In the genomic region with DNA sequence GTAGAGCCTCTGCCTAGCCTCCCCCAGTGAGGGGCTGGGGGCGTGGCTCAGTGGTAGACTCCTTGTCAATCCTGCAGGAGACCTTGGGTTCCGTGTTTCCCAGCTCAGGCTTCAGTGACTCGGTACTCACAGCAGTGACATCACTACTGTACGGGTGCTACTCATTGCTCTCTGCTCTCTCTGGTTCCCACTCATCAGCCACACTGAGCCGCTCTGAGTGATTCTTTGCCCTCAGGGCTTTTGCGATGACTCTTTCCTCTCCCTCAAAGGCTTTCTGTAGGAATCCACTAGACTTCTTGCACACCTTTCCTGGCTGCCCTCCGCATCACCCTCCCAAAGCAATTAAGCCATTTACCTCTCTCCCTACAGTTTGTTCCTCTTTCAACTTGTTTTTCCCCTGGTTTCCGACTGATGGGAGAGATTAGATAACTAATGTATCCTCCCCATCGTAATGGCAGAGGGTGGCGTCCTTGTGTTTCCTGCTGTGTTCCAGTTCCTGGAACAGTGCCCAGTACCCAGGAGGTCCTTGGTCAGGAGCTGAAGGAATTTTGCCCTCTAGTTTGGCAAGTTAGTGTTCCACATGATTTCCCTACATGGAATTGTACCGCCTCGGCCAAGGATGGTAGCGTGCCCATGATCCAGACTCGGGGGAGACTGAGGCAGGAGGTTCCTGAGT, we compare ENCODE assay signal across 10 mouse cellular contexts. TPM values are rescaled to one million over a fixed set of nuclear protein-coding genes. Genes with fewer than 3 reads are reported as not detected.
DNase-seq lines count a peak whose midpoint lies in the region; ATAC-seq and TF ChIP-seq lines count a peak whose summit lies in the region.
"Had no signal": no experiment of that assay in that cellular context is flagged by ENCODE, and none has a peak within 500 bp of the region (broad histone marks: within the 10 kb centered on the region; RNA-seq: fewer than 3 reads in every experiment).

No protein-coding gene starts in this region.

- H3K36me3 ChIP-seq in liver, embryonic 15.5 days (replicated peaks), result no peaks in the 10 kb centered on the region
- no peaks in the 10 kb centered on the region for H3K36me3 ChIP-seq in small intestine, adult 2 months (ENCODE audit: control insufficient read depth, insufficient read depth, low read length)
- no peaks in the 10 kb centered on the region for H3K36me3 ChIP-seq in forebrain, postnatal 0 days (ENCODE audit: insufficient read depth)
- H3K36me3 ChIP-seq: limb, embryonic 12.5 days had no signal

- H3K4me1 ChIP-seq in liver, embryonic 15.5 days (replicated peaks), result peaks cover 18% of the 10 kb centered on the region; the same call in 1 of the 2 replicates
- H3K4me1 ChIP-seq in embryonic fibroblast, embryonic 13.5 days (ENCODE audit: control insufficient read depth, insufficient read depth, low read length), result peaks cover 15% of the 10 kb centered on the region
- H3K4me1 ChIP-seq in small intestine, adult 2 months (ENCODE audit: control insufficient read depth, insufficient read depth, insufficient read length, low read length), result peaks cover 25% of the 10 kb centered on the region
- no peaks in the 10 kb centered on the region for H3K4me1 ChIP-seq in forebrain, postnatal 0 days (ENCODE audit: insufficient read depth)

- no peak overlapping the region for H3K9ac ChIP-seq in liver, embryonic 15.5 days
- H3K9ac ChIP-seq in forebrain, postnatal 0 days, result no peak overlapping the region
- H3K9ac ChIP-seq: limb, embryonic 12.5 days had no signal

- no peak for TF ChIP-seq CTCF in embryonic fibroblast, embryonic 13.5 days (IDR thresholded peaks at IDR 0.05; ENCODE audit: borderline replicate concordance, insufficient read depth, low read length)
- no peak for TF ChIP-seq CTCF in small intestine, adult 2 months (IDR thresholded peaks at IDR 0.05; ENCODE audit: extremely low read depth, insufficient read length, insufficient replicate concordance, low read depth, low read length)
- no peak for TF ChIP-seq CTCF in forebrain, postnatal 0 days (IDR thresholded peaks at IDR 0.05; ENCODE audit: low read depth)

- H3K4me2 ChIP-seq in liver, embryonic 15.5 days, result 0 out of 2 replicates have a peak overlapping the region, but pooled peaks have one; percentile 18
- no peak overlapping the region for H3K4me2 ChIP-seq in forebrain, postnatal 0 days (ENCODE audit: low read depth)

- no peak for DNase-seq in liver
- DNase-seq in kidney, postnatal 10 days, result peak; percentile 77
- no peak for DNase-seq in forebrain, postnatal 0 days
- DNase-seq in spleen, adult 12 weeks (ENCODE audit: low spot score), result no peak
- DNase-seq: gastrocnemius, postnatal 36 days had no signal

- ATAC-seq in liver, embryonic 15.5 days (ENCODE audit: insufficient read depth), result no peak
- ATAC-seq in forebrain, postnatal 0 days, result no peak
- ATAC-seq in erythroid progenitor cell, adult 5-6 weeks (replicated peaks; ENCODE audit: low FRiP score, poor library complexity, severe bottlenecking), result no peak

- WGBS in liver, embryonic 15.5 days (ENCODE audit: insufficient replicate concordance), result 24% methylated on average over 14 of the region's 14 CpGs
- WGBS in small intestine, adult 2 months, result 15% methylated on average over 14 of the region's 14 CpGs
- WGBS in forebrain, postnatal 0 days, result 64% methylated on average over 14 of the region's 14 CpGs

- no peaks in the 10 kb centered on the region for H3K9me3 ChIP-seq in liver, embryonic 15.5 days (replicated peaks)
- no peaks in the 10 kb centered on the region for H3K9me3 ChIP-seq in forebrain, postnatal 0 days (ENCODE audit: low read length)
- H3K9me3 ChIP-seq: limb, embryonic 12.5 days had no signal

- H3K4me3 ChIP-seq in liver, embryonic 15.5 days (replicated peaks), result no peak overlapping the region
- H3K4me3 ChIP-seq in embryonic fibroblast, embryonic 13.5 days (ENCODE audit: insufficient read depth, low read length), result no peak overlapping the region
- H3K4me3 ChIP-seq in small intestine, adult 2 months (ENCODE audit: low read depth, low read length), result no peak overlapping the region
- H3K4me3 ChIP-seq in forebrain, postnatal 0 days (ENCODE audit: low read depth, low read length), result no peak overlapping the region

- peaks cover 22% of the 10 kb centered on the region for H3K27me3 ChIP-seq in liver, embryonic 15.5 days
- peaks cover 4% of the 10 kb centered on the region; the same call in 1 of the 2 replicates for H3K27me3 ChIP-seq in small intestine, adult 2 months (ENCODE audit: control insufficient read depth, insufficient read depth, low read length)
- no peaks in the 10 kb centered on the region; the same call in none of the 2 replicates for H3K27me3 ChIP-seq in forebrain, postnatal 0 days (ENCODE audit: insufficient read depth, low read length)

- H3K27ac ChIP-seq in liver, embryonic 15.5 days (replicated peaks), result 0 out of 2 replicates have a peak overlapping the region, but pooled peaks have one; percentile 6
- peak overlapping the region; percentile 77 for H3K27ac ChIP-seq in embryonic fibroblast, embryonic 13.5 days (ENCODE audit: insufficient read depth, low read length)
- peak overlapping the region; percentile 33 for H3K27ac ChIP-seq in small intestine, adult 2 months (ENCODE audit: insufficient read depth, low read depth, low read length)
- H3K27ac ChIP-seq in forebrain, postnatal 0 days (ENCODE audit: low read depth, low read length), result no peak overlapping the region
- H3K27ac ChIP-seq: limb, embryonic 12.5 days had no signal

- no peak for TF ChIP-seq POLR2A in embryonic fibroblast, embryonic 13.5 days (IDR thresholded peaks at IDR 0.05; ENCODE audit: low read depth, low read length)
- no peak for TF ChIP-seq POLR2A in small intestine, adult 2 months (IDR thresholded peaks at IDR 0.05; ENCODE audit: low read depth, low read length)

RNA-seq across cellular contexts. Expression of gene Plaur, which starts 0.8 kb away (rescaled TPM):
- 5.8 and 6.5 TPM in 2 replicates for polyA plus RNA-seq in liver, embryonic 15.5 days (2015; fragmentation: Nextera tagmentation; extraction: Ambion mirVana)
- 35.2 and 70.2 TPM in 2 replicates for polyA plus RNA-seq in embryonic fibroblast, embryonic 13.5 days (2011; ENCODE audit: insufficient read length, low read depth, missing spikeins)
- polyA plus RNA-seq in small intestine, adult 2 months (2012; rRNA removed), result 9.9 and 15.8 TPM in 2 replicates
- 0.85 and 1.3 TPM in 2 replicates for total RNA-seq in forebrain, postnatal 0 days (2014; rRNA removed)
- polyA plus RNA-seq in forebrain, postnatal 0 days (2015; fragmentation: Nextera tagmentation; extraction: Ambion mirVana), result 1.2 and 1.3 TPM in 2 replicates
- 2.9 and 6.1 TPM in 2 replicates for total RNA-seq in erythroid progenitor cell, adult 5-6 weeks (2015; ENCODE audit: low replicate concordance)
- total RNA-seq in erythroid progenitor cell, adult 5-6 weeks (2017; ENCODE audit: low replicate concordance), result 1.1 and 7.2 TPM in 2 replicates

RNA-seq across cellular contexts. Expression of gene Irgc1, which starts 9.4 kb away (rescaled TPM):
- polyA plus RNA-seq in liver, embryonic 15.5 days (2015; fragmentation: Nextera tagmentation; extraction: Ambion mirVana), result 0.18 TPM in 1 of 2 replicates, not detected in the other
- polyA plus RNA-seq in embryonic fibroblast, embryonic 13.5 days (2011; ENCODE audit: insufficient read length, low read depth, missing spikeins), result not detected in 2 replicates
- polyA plus RNA-seq in small intestine, adult 2 months (2012; rRNA removed), result 0.05 and 0.37 TPM in 2 replicates
- not detected in 2 replicates for total RNA-seq in forebrain, postnatal 0 days (2014; rRNA removed)
- not detected in 2 replicates for polyA plus RNA-seq in forebrain, postnatal 0 days (2015; fragmentation: Nextera tagmentation; extraction: Ambion mirVana)
- total RNA-seq in erythroid progenitor cell, adult 5-6 weeks (2015; ENCODE audit: low replicate concordance), result not detected in 2 replicates
- not detected in 2 replicates for total RNA-seq in erythroid progenitor cell, adult 5-6 weeks (2017; ENCODE audit: low replicate concordance)
- total RNA-seq: gastrocnemius, postnatal 36 days had no signal
- polyA plus RNA-seq: limb, embryonic 12.5 days had no signal

RNA-seq across cellular contexts. Expression of gene Cadm4, which starts 20.3 kb away (rescaled TPM):
- 0.20 and 0.25 TPM in 2 replicates for polyA plus RNA-seq in liver, embryonic 15.5 days (2015; fragmentation: Nextera tagmentation; extraction: Ambion mirVana)
- 1.2 and 3.3 TPM in 2 replicates for polyA plus RNA-seq in embryonic fibroblast, embryonic 13.5 days (2011; ENCODE audit: insufficient read length, low read depth, missing spikeins)
- 2.9 and 4.7 TPM in 2 replicates for polyA plus RNA-seq in small intestine, adult 2 months (2012; rRNA removed)
- 412 and 434 TPM in 2 replicates for total RNA-seq in forebrain, postnatal 0 days (2014; rRNA removed)
- polyA plus RNA-seq in forebrain, postnatal 0 days (2015; fragmentation: Nextera tagmentation; extraction: Ambion mirVana), result 102 and 107 TPM in 2 replicates
- total RNA-seq in erythroid progenitor cell, adult 5-6 weeks (2015; ENCODE audit: low replicate concordance), result not detected in 2 replicates
- not detected in 2 replicates for total RNA-seq in erythroid progenitor cell, adult 5-6 weeks (2017; ENCODE audit: low replicate concordance)

RNA-seq across cellular contexts. Expression of gene Zfp428, which starts 45.3 kb away (rescaled TPM):
- polyA plus RNA-seq in liver, embryonic 15.5 days (2015; fragmentation: Nextera tagmentation; extraction: Ambion mirVana), result 4.2 and 4.5 TPM in 2 replicates
- polyA plus RNA-seq in embryonic fibroblast, embryonic 13.5 days (2011; ENCODE audit: insufficient read length, low read depth, missing spikeins), result 5.6 and 8.9 TPM in 2 replicates
- polyA plus RNA-seq in small intestine, adult 2 months (2012; rRNA removed), result 6.4 and 15.7 TPM in 2 replicates
- 196 and 242 TPM in 2 replicates for total RNA-seq in forebrain, postnatal 0 days (2014; rRNA removed)
- 258 and 279 TPM in 2 replicates for polyA plus RNA-seq in forebrain, postnatal 0 days (2015; fragmentation: Nextera tagmentation; extraction: Ambion mirVana)
- total RNA-seq in erythroid progenitor cell, adult 5-6 weeks (2015; ENCODE audit: low replicate concordance), result 0.84 TPM in 1 of 2 replicates, not detected in the other
- 2.0 TPM in 1 of 2 replicates, not detected in the other for total RNA-seq in erythroid progenitor cell, adult 5-6 weeks (2017; ENCODE audit: low replicate concordance)

RNA-seq across cellular contexts. Expression of gene AC161166.1, which starts 50.7 kb away (rescaled TPM):
- polyA plus RNA-seq in liver, embryonic 15.5 days (2015; fragmentation: Nextera tagmentation; extraction: Ambion mirVana), result not detected in 2 replicates
- polyA plus RNA-seq in embryonic fibroblast, embryonic 13.5 days (2011; ENCODE audit: insufficient read length, low read depth, missing spikeins), result not detected in 2 replicates
- not detected in 2 replicates for polyA plus RNA-seq in small intestine, adult 2 months (2012; rRNA removed)
- total RNA-seq in forebrain, postnatal 0 days (2014; rRNA removed), result not detected in 2 replicates
- polyA plus RNA-seq in forebrain, postnatal 0 days (2015; fragmentation: Nextera tagmentation; extraction: Ambion mirVana), result 0.13 and 0.31 TPM in 2 replicates
- not detected in 2 replicates for total RNA-seq in erythroid progenitor cell, adult 5-6 weeks (2015; ENCODE audit: low replicate concordance)
- not detected in 2 replicates for total RNA-seq in erythroid progenitor cell, adult 5-6 weeks (2017; ENCODE audit: low replicate concordance)
- total RNA-seq: gastrocnemius, postnatal 36 days had no signal

Comparison
In these comparisons a context has a peak if more than half of its experiments do, and no peak if none do; other contexts are left out.
1. RNA of gene Cadm4, which starts 20.3 kb away (polyA plus RNA-seq): 102 to 107 TPM in forebrain, postnatal 0 days; 1.2 to 3.3 TPM in embryonic fibroblast, embryonic 13.5 days, 2.9 to 4.7 TPM in small intestine, adult 2 months and 0.20 to 0.25 TPM in liver, embryonic 15.5 days; every median in the first group is over 10 times any median in the second.